Mouse (Mus musculus) stomach, embryonic 15.5 days (tissue): ENCODE measurements around the gene Cnih3. TPM values are rescaled to one million over a fixed set of nuclear protein-coding genes. Genes with fewer than 3 reads are reported as not detected.

ENCODE experiments used
- ATAC-seq: fragments of 200-750 bp; cut with Nextera tagmentation; 2 replicates; pipeline ENCODE4 v1.8.0; 2017; ENCODE audit warnings: low read depth, moderate number of reproducible peaks, moderate TSS enrichment; ENCODE audit not compliant: insufficient read depth, low FRiP score
- H3K27ac ChIP-seq: fragments of 300-500 bp; sonication (generic); 2 replicates; pipeline ENCODE4 v1.5.1; 2015; ENCODE audit warnings: mild to moderate bottlenecking, inconsistent platforms
- H3K27me3 ChIP-seq: fragments of 300-500 bp; sonication (generic); replicated peaks from 2 replicates; pipeline ENCODE4 v1.6.1; 2015; ENCODE audit warnings: inconsistent platforms
- H3K36me3 ChIP-seq: fragments of 300-500 bp; sonication (generic); 2 replicates; pipeline ENCODE4 v1.6.1; 2015; ENCODE audit warnings: inconsistent platforms
- H3K4me1 ChIP-seq: fragments of 300-500 bp; sonication (generic); 2 replicates; pipeline ENCODE4 v1.6.1; 2015; ENCODE audit warnings: inconsistent platforms
- H3K4me2 ChIP-seq: fragments of 300-500 bp; sonication (generic); 2 replicates; pipeline ENCODE4 v1.6.1; 2015; ENCODE audit warnings: mild to moderate bottlenecking, inconsistent platforms
- H3K4me3 ChIP-seq: fragments of 300-500 bp; sonication (generic); replicated peaks from 2 replicates; pipeline ENCODE4 v1.5.1; 2015; ENCODE audit warnings: inconsistent platforms
- H3K9ac ChIP-seq: fragments of 300-500 bp; sonication (generic); 2 replicates; pipeline ENCODE4 v1.6.1; 2015; ENCODE audit warnings: inconsistent platforms
- H3K9me3 ChIP-seq: fragments of 300-500 bp; sonication (generic); 2 replicates; pipeline ENCODE4 v1.6.1; 2016; ENCODE audit warnings: inconsistent platforms
- WGBS: fragments of 180-500 bp; shearing (Covaris S2); methylation state at CpG from one replicate; pipeline ENCODE4 v1.1.7; 2015; 5-methylcytosine and 5-hydroxymethylcytosine counted together
- polyA plus RNA-seq: library from polyadenylated mRNA; unstranded; fragments of >200 nt; fragmentation: Nextera tagmentation; extraction: Ambion mirVana; gene quantifications from 2 replicates; pipeline ENCODE4 v1.2.1, GENCODE M21; 2015

Gene Cnih3
- polyA plus RNA-seq, 1 experiment from 2014 or later: 0.35 TPM

DNA sequence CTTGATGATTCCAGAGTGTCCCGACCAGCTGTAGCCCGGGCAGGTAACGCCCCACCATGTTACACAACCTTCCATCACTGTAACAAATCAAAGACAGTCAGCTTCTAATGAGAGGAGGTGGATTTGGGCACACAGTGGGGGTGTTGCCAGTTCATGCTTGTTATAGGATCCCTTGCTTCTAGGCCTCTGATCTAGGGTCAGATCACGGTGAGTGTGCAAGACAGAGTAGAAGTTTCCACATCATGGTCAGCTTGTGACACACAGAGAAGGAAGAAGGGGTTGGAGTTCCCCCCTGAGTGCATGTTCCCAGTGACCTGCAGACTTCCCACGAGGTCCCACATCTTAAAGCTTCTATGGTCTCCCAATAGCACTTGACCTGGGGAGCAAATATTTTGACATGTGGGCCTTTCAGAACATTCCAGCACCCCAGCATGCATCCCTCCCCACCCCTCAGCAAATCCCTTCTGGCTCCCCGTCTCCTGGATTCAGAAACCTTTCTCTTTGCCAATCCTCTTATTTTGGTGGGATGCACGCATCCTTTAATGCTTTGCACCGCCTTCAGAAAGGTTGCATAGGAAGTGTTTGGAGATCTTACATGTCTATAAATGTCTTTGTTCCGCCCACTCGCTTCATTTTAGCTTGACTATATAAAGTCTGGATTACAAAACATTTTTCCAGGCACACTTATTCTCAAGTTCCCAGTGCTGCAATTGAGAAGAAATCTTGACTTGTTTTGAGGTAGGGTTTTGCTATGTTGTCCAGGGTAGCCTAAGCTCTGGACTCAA lies 24.6 kb upstream of the Cnih3 start:
- Histone ChIP-seq H3K9ac (no peak overlapping the region), H3K27ac (no peak overlapping the region), H3K4me3 (no peak overlapping the region), H3K9me3 (no peaks in the 10 kb centered on the region), H3K27me3 (no peaks in the 10 kb centered on the region), H3K4me1 (no peaks in the 10 kb centered on the region), H3K4me2 (no peak overlapping the region), H3K36me3 (no peaks in the 10 kb centered on the region)
- ATAC-seq: no peak
- 78% methylated on average over 10 of the region's 10 CpGs for WGBS

DNA sequence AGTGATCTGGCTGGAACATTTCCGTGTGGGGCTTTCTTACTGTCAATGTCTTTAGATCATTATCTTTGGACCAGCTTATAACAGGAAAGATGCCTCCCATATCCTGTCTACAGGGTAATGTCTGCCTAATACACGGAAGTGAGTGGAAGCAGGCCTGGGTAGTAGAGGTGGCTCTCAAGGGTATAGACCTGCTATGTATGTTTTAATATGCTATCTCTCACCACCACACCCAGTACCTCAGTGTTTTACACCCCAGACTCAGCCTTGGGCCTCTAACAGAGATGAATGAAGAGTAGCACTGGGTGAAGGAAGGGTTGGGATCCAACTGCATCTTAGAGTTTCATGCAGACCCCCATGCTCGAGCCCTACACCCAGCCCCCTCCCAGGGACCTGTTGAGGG lies 23.3 kb upstream of the Cnih3 start:
- no peaks in the 10 kb centered on the region for H3K36me3 ChIP-seq
- H3K9me3 ChIP-seq: no peaks in the 10 kb centered on the region
- H3K4me1 ChIP-seq: no peaks in the 10 kb centered on the region
- H3K27me3 ChIP-seq: no peaks in the 10 kb centered on the region
- H3K27ac ChIP-seq: no peak overlapping the region
- no peak for ATAC-seq
- H3K4me3 ChIP-seq: no peak overlapping the region
- H3K9ac ChIP-seq: no peak overlapping the region
- WGBS: 62% methylated on average over 3 of the region's 3 CpGs
- H3K4me2 ChIP-seq: no peak overlapping the region

DNA sequence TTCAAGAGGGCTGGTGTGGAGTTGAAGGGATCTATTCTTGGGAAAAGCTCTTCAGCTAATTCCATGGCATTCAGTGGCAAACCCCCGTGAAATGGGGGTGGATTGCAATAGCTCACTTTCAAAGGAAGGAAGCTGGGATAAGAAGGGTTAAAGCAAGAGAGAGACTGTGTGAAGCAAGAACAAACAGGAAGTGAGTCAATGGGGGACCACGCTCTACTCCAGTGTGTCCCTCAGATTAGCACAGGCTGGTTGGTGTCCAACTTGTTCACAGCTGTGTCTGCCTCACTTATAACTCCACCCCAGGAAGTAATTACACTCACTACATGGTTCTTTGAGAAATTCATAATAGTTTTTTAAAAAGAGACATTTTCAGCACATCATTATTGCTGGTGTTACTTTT lies 19.8 kb upstream of the Cnih3 start:
- Histone ChIP-seq H3K4me1 (no peaks in the 10 kb centered on the region), H3K9me3 (no peaks in the 10 kb centered on the region), H3K27ac (no peak overlapping the region), H3K4me2 (no peak overlapping the region), H3K4me3 (no peak overlapping the region), H3K27me3 (no peaks in the 10 kb centered on the region), H3K9ac (no peak overlapping the region), H3K36me3 (no peaks in the 10 kb centered on the region)
- ATAC-seq: no peak
- WGBS: 38% methylated on average over 2 of the region's 2 CpGs

DNA sequence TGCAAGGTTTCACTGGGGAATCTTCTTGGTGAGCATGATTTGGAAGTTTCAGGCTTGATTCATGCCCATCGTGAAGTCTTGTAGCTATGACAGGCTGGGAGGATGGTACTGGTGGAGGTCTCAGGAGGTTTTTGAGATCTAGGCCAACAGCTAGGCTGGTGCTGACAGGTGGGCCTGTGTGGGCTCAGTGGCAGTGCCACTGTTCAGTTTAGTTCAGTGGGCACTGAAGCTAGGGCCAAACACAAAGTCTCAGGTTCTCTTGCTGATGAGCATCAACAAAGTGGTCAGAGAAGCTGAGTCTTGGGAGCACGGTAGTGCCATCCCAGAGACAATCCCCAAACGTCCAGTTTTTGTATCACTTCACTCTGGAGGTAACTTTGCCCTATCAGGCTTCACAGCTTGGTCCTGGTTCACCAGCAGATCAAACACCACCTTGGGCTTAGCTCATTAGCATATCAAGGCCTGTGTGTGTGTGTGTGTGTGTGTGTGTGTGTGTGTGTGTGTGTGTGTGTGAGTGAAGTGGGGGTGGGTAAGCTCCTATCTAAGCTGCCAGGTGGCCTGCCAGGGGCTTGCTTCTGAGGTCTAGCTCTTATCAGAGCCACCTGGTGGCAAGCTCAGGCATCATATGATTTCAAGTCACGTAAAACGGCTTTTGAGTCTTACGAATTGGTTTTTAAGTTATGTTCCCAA lies 18.0 kb upstream of the Cnih3 start:
- Histone ChIP-seq H3K9me3 (no peaks in the 10 kb centered on the region), H3K27ac (no peak overlapping the region), H3K27me3 (no peaks in the 10 kb centered on the region), H3K4me3 (no peak overlapping the region), H3K36me3 (no peaks in the 10 kb centered on the region), H3K4me1 (no peaks in the 10 kb centered on the region), H3K9ac (no peak overlapping the region), H3K4me2 (no peak overlapping the region)
- 84% methylated on average over 6 of the region's 6 CpGs for WGBS
- ATAC-seq: peak; percentile 88; the same call in 1 of the 2 replicates

DNA sequence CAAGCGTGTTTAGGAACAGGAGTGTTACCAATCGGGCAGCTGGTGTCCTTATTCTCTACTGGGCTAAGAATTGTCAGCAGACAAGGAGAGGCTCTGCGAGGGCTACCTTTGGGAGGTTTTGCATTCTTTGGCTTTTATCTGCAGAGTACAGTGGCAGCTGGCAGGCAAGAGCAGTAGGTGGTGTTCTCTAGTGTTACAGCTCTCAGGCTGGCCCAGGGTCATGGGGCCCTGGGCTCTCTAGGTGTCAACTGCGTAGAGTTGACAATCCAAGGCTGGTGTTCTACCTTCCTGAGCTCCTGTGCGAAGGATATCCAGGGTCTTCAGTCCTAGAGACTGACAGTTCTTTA lies 17.4 kb upstream of the Cnih3 start:
- Histone ChIP-seq H3K27me3 (no peaks in the 10 kb centered on the region), H3K4me2 (no peak overlapping the region), H3K4me3 (no peak overlapping the region), H3K4me1 (no peaks in the 10 kb centered on the region), H3K9ac (no peak overlapping the region), H3K27ac (no peak overlapping the region), H3K9me3 (no peaks in the 10 kb centered on the region), H3K36me3 (no peaks in the 10 kb centered on the region)
- ATAC-seq: peak; percentile 90
- 90% methylated on average over 5 of the region's 5 CpGs for WGBS

DNA sequence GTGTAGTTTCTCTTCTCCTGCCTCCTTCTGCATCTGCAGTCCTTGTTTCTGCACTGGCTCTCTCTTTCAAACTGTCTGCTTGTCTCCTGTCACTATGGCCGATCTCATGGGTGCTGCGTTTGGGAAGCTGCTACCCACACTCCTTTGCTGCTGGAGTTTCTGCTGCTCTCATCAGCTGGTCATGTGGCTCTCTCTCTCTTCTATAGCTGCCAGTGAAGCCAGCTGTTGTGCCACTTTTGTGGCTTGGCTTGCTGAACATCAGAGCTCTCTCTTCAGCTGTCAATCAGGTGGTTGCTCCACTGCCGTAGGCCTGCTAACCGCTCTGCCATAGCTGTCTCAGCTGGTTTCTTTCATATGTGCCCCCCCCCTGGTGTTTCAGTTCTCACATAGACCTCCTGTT lies 17.0 kb upstream of the Cnih3 start:
- 93% methylated on average over 4 of the region's 4 CpGs for WGBS
- ATAC-seq: no peak

DNA sequence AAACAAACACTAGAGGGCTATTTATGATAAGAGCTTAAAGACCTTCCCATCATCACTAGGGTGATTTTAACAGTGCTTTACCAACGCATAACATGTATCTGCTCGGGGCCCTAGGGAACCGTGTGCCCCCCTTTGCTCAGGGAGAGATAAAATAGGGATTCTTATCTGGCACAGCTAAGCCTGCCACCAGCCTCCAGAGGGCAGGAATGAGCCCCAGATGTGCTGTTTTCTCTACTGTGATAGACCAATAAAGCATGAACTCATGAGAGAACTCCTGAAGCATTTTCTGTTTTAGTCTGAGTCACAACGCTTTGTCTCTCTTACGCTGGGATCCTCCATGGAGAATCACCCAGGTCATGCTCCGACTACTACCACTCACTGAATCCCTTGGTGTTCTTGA lies 15.6 kb upstream of the Cnih3 start:
- no peak overlapping the region for H3K27ac ChIP-seq
- no peak overlapping the region for H3K9ac ChIP-seq
- H3K4me1 ChIP-seq: no peaks in the 10 kb centered on the region
- no peaks in the 10 kb centered on the region for H3K36me3 ChIP-seq
- H3K4me3 ChIP-seq: no peak overlapping the region
- no peak for ATAC-seq
- 83% methylated on average over 6 of the region's 6 CpGs for WGBS
- H3K27me3 ChIP-seq: no peaks in the 10 kb centered on the region
- no peaks in the 10 kb centered on the region for H3K9me3 ChIP-seq
- no peak overlapping the region for H3K4me2 ChIP-seq

More for the DNA sequence above, 17.0 kb upstream of the Cnih3 start:
- Histone ChIP-seq H3K4me2 (no peak overlapping the region), H3K9ac (no peak overlapping the region), H3K27me3 (no peaks in the 10 kb centered on the region), H3K36me3 (no peaks in the 10 kb centered on the region), H3K27ac (no peak overlapping the region), H3K4me3 (no peak overlapping the region), H3K9me3 (no peaks in the 10 kb centered on the region), H3K4me1 (no peaks in the 10 kb centered on the region)

DNA sequence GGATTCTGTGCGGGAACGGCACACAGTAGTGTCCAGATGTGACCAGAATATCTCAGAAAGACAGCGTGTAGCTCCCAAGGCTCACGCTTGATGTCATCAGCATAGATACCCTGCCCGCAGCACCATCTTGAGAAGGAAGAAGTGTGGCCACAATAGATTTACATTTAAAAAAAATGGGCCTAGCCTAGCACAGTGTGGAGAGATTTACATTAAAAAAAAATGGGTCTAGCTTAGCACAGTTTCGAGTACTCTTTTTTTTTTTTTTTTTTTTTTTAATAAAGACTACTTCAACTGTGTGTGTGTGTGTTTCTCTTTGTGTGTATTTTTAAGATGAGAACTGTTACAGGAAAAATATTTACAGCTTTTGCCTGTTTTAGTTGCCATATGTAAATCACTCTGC lies 13.3 kb upstream of the Cnih3 start:
- H3K4me2 ChIP-seq: no peak overlapping the region
- no peak overlapping the region for H3K9ac ChIP-seq
- H3K9me3 ChIP-seq: no peaks in the 10 kb centered on the region
- no peak overlapping the region for H3K27ac ChIP-seq
- H3K4me3 ChIP-seq: no peak overlapping the region
- WGBS: 78% methylated on average over 6 of the region's 6 CpGs
- no peaks in the 10 kb centered on the region for H3K4me1 ChIP-seq
- ATAC-seq: no peak
- no peaks in the 10 kb centered on the region for H3K27me3 ChIP-seq
- H3K36me3 ChIP-seq: no peaks in the 10 kb centered on the region

DNA sequence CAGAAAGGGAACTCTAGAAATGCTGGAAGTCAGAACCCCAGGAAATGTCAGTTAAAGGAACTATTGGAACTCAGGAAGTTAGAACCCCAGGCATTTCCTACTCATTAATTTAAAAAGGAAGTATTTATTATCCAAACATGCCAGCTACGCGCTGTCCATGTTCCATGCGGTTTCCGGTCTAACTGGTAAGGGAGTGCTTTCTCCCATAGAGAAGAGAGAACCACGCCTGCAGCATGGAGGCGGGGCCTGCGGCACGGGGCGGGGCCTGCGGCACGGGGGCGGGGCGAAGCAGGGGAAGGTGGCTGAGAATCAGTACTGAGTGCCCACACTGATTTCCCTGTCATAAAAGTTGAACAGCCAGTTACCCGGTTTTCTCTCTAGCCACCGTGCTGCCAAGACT lies 6.9 kb upstream of the Cnih3 start:
- no peak overlapping the region for H3K27ac ChIP-seq
- H3K4me3 ChIP-seq: no peak overlapping the region
- whole genome bisulfite sequencing: 19% methylated on average over 15 of the region's 15 CpGs
- H3K4me1 ChIP-seq: no peaks in the 10 kb centered on the region
- peak; percentile 76 for ATAC-seq
- H3K27me3 ChIP-seq: peaks cover 6% of the 10 kb centered on the region; the same call in 1 of the 2 replicates
- no peak overlapping the region for H3K9ac ChIP-seq
- H3K4me2 ChIP-seq: no peak overlapping the region
- H3K9me3 ChIP-seq: no peaks in the 10 kb centered on the region
- no peaks in the 10 kb centered on the region for H3K36me3 ChIP-seq

DNA sequence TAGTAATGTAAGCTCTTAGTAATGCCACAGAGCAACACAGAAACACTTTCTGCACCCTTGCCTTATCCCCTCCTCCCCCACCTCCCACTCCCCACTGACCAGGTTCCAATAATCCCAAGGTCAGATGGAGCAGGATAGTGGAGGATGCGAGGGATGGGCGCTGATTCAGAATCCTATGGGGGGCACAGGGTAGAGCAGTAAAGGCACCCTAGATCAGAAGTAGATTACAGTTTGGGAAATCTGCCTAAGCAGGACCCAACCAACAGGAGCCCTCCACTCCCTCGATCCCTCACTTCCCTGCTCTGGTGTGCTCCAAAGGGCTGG lies 423 bp upstream of the Cnih3 start:
- 0 out of 2 replicates have a peak overlapping the region, but pooled peaks have one; percentile 20 for H3K9ac ChIP-seq
- peaks cover 21% of the 10 kb centered on the region for H3K4me1 ChIP-seq
- H3K27me3 ChIP-seq: peaks cover 49% of the 10 kb centered on the region
- no peaks in the 10 kb centered on the region for H3K9me3 ChIP-seq
- no peak overlapping the region for H3K27ac ChIP-seq
- WGBS: 11% methylated on average over 3 of the region's 3 CpGs
- peak overlapping the region; percentile 52 for H3K4me3 ChIP-seq
- H3K4me2 ChIP-seq: peak overlapping the region; percentile 95
- 0 out of 2 replicates have a peak, but pooled peaks have one; percentile 20 for ATAC-seq
- H3K36me3 ChIP-seq: no peaks in the 10 kb centered on the region

DNA sequence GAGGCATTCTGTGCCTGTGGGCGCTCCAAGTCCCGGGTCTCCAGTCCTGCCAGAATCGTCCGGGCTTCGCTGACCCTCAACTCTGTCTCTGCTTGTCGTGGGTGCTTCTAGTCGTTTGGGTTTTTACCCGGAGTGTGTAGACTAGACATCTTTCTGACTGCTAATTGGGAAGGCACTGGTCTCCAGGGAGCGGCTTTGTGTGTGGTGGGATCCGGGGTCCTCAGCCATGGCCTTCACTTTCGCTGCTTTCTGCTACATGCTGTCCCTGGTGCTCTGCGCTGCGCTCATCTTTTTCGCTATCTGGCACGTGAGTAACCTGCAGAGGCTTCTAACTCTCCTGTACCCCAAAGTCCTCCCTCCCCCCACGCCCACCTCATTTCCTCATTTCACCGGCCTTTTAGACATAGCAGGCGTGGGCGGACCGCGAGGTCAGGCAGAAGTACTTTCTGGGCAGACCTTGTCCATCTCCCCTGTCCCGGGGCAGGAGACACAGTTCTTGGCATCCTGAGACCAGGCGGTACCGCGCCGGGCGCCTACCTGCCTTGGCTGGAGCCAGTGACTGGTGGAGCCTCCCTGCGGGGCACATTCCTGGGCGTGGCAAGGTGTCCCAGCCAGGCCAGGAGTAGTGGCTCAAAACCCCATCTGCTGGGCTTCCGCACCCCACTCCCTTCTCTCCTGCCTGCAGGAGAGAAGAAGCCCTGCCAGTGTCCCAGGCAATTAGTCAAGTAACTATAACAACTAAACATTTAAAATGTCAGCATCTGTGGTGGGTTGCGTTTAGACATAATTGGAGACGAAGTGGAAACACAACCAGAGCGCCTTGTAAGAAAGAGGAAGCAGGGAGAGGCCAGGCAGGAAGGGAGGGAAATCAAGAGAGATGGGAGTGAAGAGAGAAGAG lies 1.0 kb downstream of the Cnih3 start:
- H3K9ac ChIP-seq: 0 out of 2 replicates have a peak overlapping the region, but pooled peaks have one; percentile 20
- peaks cover 47% of the 10 kb centered on the region for H3K27me3 ChIP-seq
- no peak for ATAC-seq

DNA sequence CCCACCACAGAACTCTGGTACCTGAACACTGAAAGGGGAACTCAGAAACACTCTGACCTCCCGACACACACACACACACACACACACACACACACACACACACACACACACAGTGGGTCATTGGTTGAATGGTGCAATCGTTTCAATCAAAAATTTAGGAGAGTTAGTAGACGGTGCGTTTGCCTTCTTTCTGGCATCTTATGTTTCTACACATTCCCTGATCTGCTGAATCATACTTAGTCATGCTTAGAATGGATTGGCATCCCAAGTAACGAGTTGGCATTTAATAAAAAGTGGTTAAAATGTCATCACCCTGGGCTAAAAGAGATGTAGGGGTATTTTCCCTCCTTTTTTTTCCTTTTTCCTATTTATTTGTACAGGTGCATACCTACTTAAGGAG lies 3.3 kb downstream of the Cnih3 start:
- Histone ChIP-seq H3K4me2 (no peak overlapping the region), H3K9ac (no peak overlapping the region), H3K36me3 (no peaks in the 10 kb centered on the region), H3K27me3 (peaks cover 42% of the 10 kb centered on the region), H3K27ac (no peak overlapping the region), H3K4me1 (peaks cover 21% of the 10 kb centered on the region), H3K9me3 (no peaks in the 10 kb centered on the region), H3K4me3 (no peak overlapping the region)
- 74% methylated on average over 5 of the region's 5 CpGs for WGBS
- no peak for ATAC-seq

More for the DNA sequence above, 1.0 kb downstream of the Cnih3 start:
- Histone ChIP-seq H3K4me1 (peaks cover 21% of the 10 kb centered on the region), H3K27ac (no peak overlapping the region), H3K9me3 (no peaks in the 10 kb centered on the region), H3K36me3 (no peaks in the 10 kb centered on the region), H3K4me3 (peak overlapping the region; percentile 52), H3K4me2 (peak overlapping the region; percentile 95)
- 3% methylated on average over 33 of the region's 33 CpGs for WGBS
